Comparison of ENCODE assay signal across 8 mouse cellular contexts in genomic region chr16:30063121-30063881, GRCm38 (mm10). TPM values are rescaled to one million over a fixed set of nuclear protein-coding genes. Genes with fewer than 3 reads are reported as not detected.
DNase-seq lines count a peak whose midpoint lies in the region; ATAC-seq and TF ChIP-seq lines count a peak whose summit lies in the region.

No protein-coding gene starts in this region.

- no peak for TF ChIP-seq EP300 in liver, postnatal 0 days (IDR thresholded peaks at IDR 0.05; ENCODE audit: low read depth)

- H3K4me2 ChIP-seq in kidney, embryonic 15.5 days, result peak overlapping the region; percentile 91
- peak overlapping the region; percentile 72 for H3K4me2 ChIP-seq in liver, postnatal 0 days (ENCODE audit: low read depth, low read length)

- peak; percentile 64 for DNase-seq in 416B (ENCODE audit: low read depth)
- DNase-seq in WW6 (ENCODE audit: low read depth, low spot score), result peak; percentile 73
- DNase-seq in embryonic facial prominence, embryonic 10.5 days (ENCODE audit: low spot score), result peak; percentile 91
- DNase-seq in heart, embryonic 10.5 days (ENCODE audit: low spot score), result peak; percentile 89
- DNase-seq in liver, postnatal 0 days, result peak; percentile 74
- DNase-seq in ovary, postnatal 36 days (ENCODE audit: low spot score), result peak; percentile 70
- peak; percentile 66 to 78 for DNase-seq in urinary bladder, postnatal 4 days (ENCODE audit: low spot score in 2 of 2)

- peaks cover 7% of the 10 kb centered on the region; the same call in 1 of the 2 replicates for H3K36me3 ChIP-seq in embryonic facial prominence, embryonic 10.5 days (replicated peaks)
- no peaks in the 10 kb centered on the region for H3K36me3 ChIP-seq in heart, embryonic 10.5 days
- H3K36me3 ChIP-seq in kidney, embryonic 15.5 days, result no peaks in the 10 kb centered on the region
- H3K36me3 ChIP-seq in liver, postnatal 0 days (replicated peaks; ENCODE audit: insufficient read depth, low read length), result no peaks in the 10 kb centered on the region

- peaks cover 44% of the 10 kb centered on the region for H3K27me3 ChIP-seq in embryonic facial prominence, embryonic 10.5 days (replicated peaks; ENCODE audit: low read depth, poor library complexity, severe bottlenecking)
- 0 out of 2 replicates have a peak, but pooled peaks cover 7% of the 10 kb centered on the region for H3K27me3 ChIP-seq in heart, embryonic 10.5 days (ENCODE audit: insufficient read depth, poor library complexity, severe bottlenecking)
- no peaks in the 10 kb centered on the region for H3K27me3 ChIP-seq in kidney, embryonic 15.5 days
- peaks cover 49% of the 10 kb centered on the region for H3K27me3 ChIP-seq in liver, postnatal 0 days (ENCODE audit: insufficient read depth, low read length)

- peak; percentile 27 for ATAC-seq in kidney, embryonic 15.5 days (replicated peaks; ENCODE audit: low FRiP score)
- peak; percentile 24 for ATAC-seq in liver, postnatal 0 days

- peak overlapping the region; percentile 99 for H3K27ac ChIP-seq in embryonic facial prominence, embryonic 10.5 days (replicated peaks)
- H3K27ac ChIP-seq in heart, embryonic 10.5 days, result peak overlapping the region; percentile 99
- peak overlapping the region; percentile 98 for H3K27ac ChIP-seq in kidney, embryonic 15.5 days
- H3K27ac ChIP-seq in liver, postnatal 0 days (ENCODE audit: low read depth), result peak overlapping the region; percentile 96

- H3K4me3 ChIP-seq in embryonic facial prominence, embryonic 10.5 days, result peak overlapping the region; percentile 67
- H3K4me3 ChIP-seq in heart, embryonic 10.5 days, result peak overlapping the region; percentile 78
- peak overlapping the region; percentile 57 for H3K4me3 ChIP-seq in kidney, embryonic 15.5 days (replicated peaks)
- peak overlapping the region; percentile 44 for H3K4me3 ChIP-seq in liver, postnatal 0 days (ENCODE audit: low read depth, low read length)

- H3K9me3 ChIP-seq in embryonic facial prominence, embryonic 10.5 days, result no peaks in the 10 kb centered on the region
- H3K9me3 ChIP-seq in heart, embryonic 10.5 days, result no peaks in the 10 kb centered on the region
- H3K9me3 ChIP-seq in kidney, embryonic 15.5 days (replicated peaks), result no peaks in the 10 kb centered on the region
- no peaks in the 10 kb centered on the region for H3K9me3 ChIP-seq in liver, postnatal 0 days (ENCODE audit: low read length)

- peak overlapping the region; percentile 71 for H3K9ac ChIP-seq in kidney, embryonic 15.5 days
- peak overlapping the region; percentile 72 for H3K9ac ChIP-seq in liver, postnatal 0 days (replicated peaks)

- under 1% methylated on average over 82 of the region's 82 CpGs for WGBS in embryonic facial prominence, embryonic 10.5 days
- WGBS in heart, embryonic 10.5 days, result under 1% methylated on average over 82 of the region's 82 CpGs
- WGBS in kidney, embryonic 15.5 days, result under 1% methylated on average over 63 of the region's 82 CpGs
- WGBS in liver, postnatal 0 days (ENCODE audit: insufficient replicate concordance), result under 1% methylated on average over 35 of the region's 82 CpGs

- H3K4me1 ChIP-seq in embryonic facial prominence, embryonic 10.5 days, result peaks cover 80% of the 10 kb centered on the region
- H3K4me1 ChIP-seq in heart, embryonic 10.5 days, result peaks cover 71% of the 10 kb centered on the region
- peaks cover 64% of the 10 kb centered on the region for H3K4me1 ChIP-seq in kidney, embryonic 15.5 days
- H3K4me1 ChIP-seq in liver, postnatal 0 days (ENCODE audit: insufficient read depth), result peaks cover 22% of the 10 kb centered on the region

- no peak for TF ChIP-seq CTCF in liver, postnatal 0 days (IDR thresholded peaks at IDR 0.05; ENCODE audit: low read depth)

RNA-seq across cellular contexts. Expression of gene Hes1, which starts 0.9 kb away (rescaled TPM):
- 43.3 and 47.2 TPM in 2 replicates for polyA plus RNA-seq in embryonic facial prominence, embryonic 10.5 days (2016; fragmentation: Nextera tagmentation; extraction: Ambion mirVana)
- 25.1 and 35.2 TPM in 2 replicates for polyA plus RNA-seq in heart, embryonic 10.5 days (2016; fragmentation: Nextera tagmentation; extraction: Ambion mirVana)
- polyA plus RNA-seq in kidney, embryonic 15.5 days (2015; fragmentation: Nextera tagmentation; extraction: Ambion mirVana), result 57.4 and 63.3 TPM in 2 replicates
- 14.3 and 20.1 TPM in 2 replicates for polyA plus RNA-seq in liver, postnatal 0 days (2015; fragmentation: Nextera tagmentation; extraction: Ambion mirVana)

Comparison
In these comparisons a context has a peak if more than half of its experiments do, and no peak if none do; other contexts are left out.
1. Peak in every context shown above with its lines: DNase-seq, ATAC-seq, H3K4me3 ChIP-seq and H3K27ac ChIP-seq.